Mouse (Mus musculus): ENCODE results near the gene Fam210b.

Fam210b gene

GRCm38 (mm10) chr2:172405011-172405410 lies 59.6 kb downstream of the Fam210b start:
- DNase-seq: no peak
